Mouse (Mus musculus) brain, embryonic 14.5 days (tissue): ENCODE measurements around the gene Bcl7c.

ENCODE experiments used
- CTCF ChIP-seq: fragments of 200-500 bp; IDR thresholded peaks from 2 replicates; pipeline ENCODE4 v1.5.1; 2012; ENCODE audit warnings: inconsistent platforms, mild to moderate bottlenecking, moderate library complexity, borderline replicate concordance; ENCODE audit not compliant: insufficient read depth, insufficient read length; ENCODE audit errors: extremely low read depth
- POLR2A ChIP-seq: fragments of 200-500 bp; IDR thresholded peaks from 2 replicates; pipeline ENCODE4 v1.6.1; 2012; ENCODE audit warnings: mild to moderate bottlenecking, inconsistent platforms, borderline replicate concordance; ENCODE audit not compliant: poor library complexity, insufficient read depth, insufficient read length, severe bottlenecking; ENCODE audit errors: extremely low read depth

- no peak for TF ChIP-seq POLR2A
- TF ChIP-seq CTCF = no peak
Measured at GRCm38 (mm10) chr7:127631416-127631815, 77.3 kb downstream of the Bcl7c start.
